Mouse (Mus musculus) G1E (cell line): ENCODE results near the gene Ptprs. TPM values are rescaled to one million over a fixed set of nuclear protein-coding genes. Genes with fewer than 3 reads are reported as not detected.

ENCODE experiments used
- ATAC-seq: 2 replicates; pipeline ENCODE4 v1.8.0; 2016; ENCODE audit warnings: mild to moderate bottlenecking; ENCODE audit not compliant: insufficient number of reproducible peaks, poor library complexity, low FRiP score, severe bottlenecking; ENCODE audit errors: extremely low read depth
- DNase-seq: peaks from one replicate; pipeline ENCODE4 v3.0.0; 2012; ENCODE audit warnings: low spot score
- H3K27me3 ChIP-seq: 2 replicates; pipeline ENCODE4 v1.6.1; 2012; ENCODE audit warnings: mild to moderate bottlenecking, low read length, inconsistent platforms; ENCODE audit not compliant: insufficient read depth
- H3K36me3 ChIP-seq: replicated peaks from 2 replicates; pipeline ENCODE3; 2012; ENCODE audit warnings: mild to moderate bottlenecking, inconsistent platforms
- H3K4me1 ChIP-seq: 2 replicates; pipeline ENCODE4 v1.6.1; 2012; ENCODE audit warnings: low read depth, low read length, inconsistent platforms, mixed read lengths; ENCODE audit not compliant: insufficient read depth
- H3K4me3 ChIP-seq: 2 replicates; pipeline ENCODE4 v1.5.1; 2012; ENCODE audit warnings: low read depth, mild to moderate bottlenecking, inconsistent platforms, low read length, moderate library complexity, mixed read lengths
- H3K9me3 ChIP-seq: replicated peaks from 2 replicates; pipeline ENCODE4 v1.6.1; 2012; ENCODE audit warnings: inconsistent platforms
- CTCF ChIP-seq: IDR thresholded peaks from 2 replicates; pipeline ENCODE4 v1.5.1; 2012; ENCODE audit warnings: low read depth, low read length, inconsistent platforms, mixed read lengths
- GATA1 ChIP-seq: IDR thresholded peaks from 2 replicates; pipeline ENCODE4 v1.6.1; 2012; ENCODE audit warnings: borderline replicate concordance, low read length, inconsistent platforms, mixed read lengths
- GATA2 ChIP-seq: IDR thresholded peaks from 2 replicates; pipeline ENCODE4 v1.6.1; 2012; ENCODE audit warnings: low read depth, low read length, inconsistent platforms, borderline replicate concordance
- POLR2AphosphoS5 ChIP-seq: IDR thresholded peaks from 2 replicates; pipeline ENCODE4 v1.6.1; 2012; ENCODE audit warnings: low read depth, low read length, inconsistent platforms; ENCODE audit not compliant: insufficient replicate concordance
- TAL1 ChIP-seq: conservative IDR thresholded peaks from 2 replicates; pipeline ENCODE4 v1.6.1; 2012; ENCODE audit warnings: low read depth, low read length, inconsistent platforms, mixed read lengths
- polyA plus RNA-seq: library from polyadenylated mRNA; stranded (reverse); fragments of >175 nt; gene quantifications from 2 replicates; pipeline ENCODE4 v1.2.3, GENCODE M21; 2012
- total RNA-seq, 2 experiments: library from RNA; stranded (forward) in 1 of 2; stranded (reverse) in 1 of 2; fragments of 200-1000 nt in 1 of 2; fragments of >200 nt in 1 of 2; fragmentation: Nextera tagmentation in 1 of 2; gene quantifications; 2 replicates each; pipeline ENCODE4 v1.2.3; 2014 to 2017

Ptprs gene
- total and polyA plus RNA-seq, 3 experiments, result 16.7 to 83.6 (median 77.2) TPM

DNA sequence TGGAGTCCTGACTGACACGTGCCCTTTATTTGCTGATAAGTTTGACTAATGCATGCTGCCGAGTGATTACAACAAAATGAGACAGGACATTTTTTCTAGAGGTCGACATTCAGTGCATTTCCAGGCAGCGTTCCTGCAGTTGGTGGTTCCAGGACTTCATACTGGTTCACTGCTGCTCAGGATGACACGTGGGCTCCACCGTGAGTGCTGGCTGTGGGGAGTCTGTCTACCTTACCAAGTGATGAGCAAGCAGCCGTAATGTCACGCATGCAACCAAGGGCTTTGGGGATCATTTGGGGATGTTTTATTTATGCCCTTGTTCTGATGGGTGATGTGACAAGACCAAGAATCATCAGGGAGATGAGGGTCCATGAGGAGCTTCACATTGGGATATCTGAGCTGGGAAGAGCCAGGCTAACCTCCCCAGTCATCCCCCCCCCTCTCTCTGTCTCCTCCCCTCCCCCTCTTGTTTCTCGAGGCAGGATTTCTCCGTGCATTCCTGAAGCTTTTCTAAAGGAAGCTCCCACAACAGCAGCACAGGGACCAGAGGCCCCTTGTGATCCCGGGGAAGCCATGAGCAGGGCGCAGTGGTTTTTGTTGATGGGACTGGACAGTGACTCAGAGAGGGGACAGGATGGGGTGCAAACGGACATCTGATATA lies 67.2 kb downstream of the Ptprs start:
- Histone ChIP-seq H3K27me3 (no peaks in the 10 kb centered on the region; the same call in 1 of the 2 replicates), H3K36me3 (peaks cover 38% of the 10 kb centered on the region), H3K4me1 (peaks cover 26% of the 10 kb centered on the region), H3K4me3 (no peak overlapping the region), H3K9me3 (no peaks in the 10 kb centered on the region)
- no peak for DNase-seq
- TF ChIP-seq TAL1 (no peak), GATA1 (no peak), POLR2AphosphoS5 (no peak), CTCF (no peak), GATA2 (no peak)
- ATAC-seq, result no peak

DNA sequence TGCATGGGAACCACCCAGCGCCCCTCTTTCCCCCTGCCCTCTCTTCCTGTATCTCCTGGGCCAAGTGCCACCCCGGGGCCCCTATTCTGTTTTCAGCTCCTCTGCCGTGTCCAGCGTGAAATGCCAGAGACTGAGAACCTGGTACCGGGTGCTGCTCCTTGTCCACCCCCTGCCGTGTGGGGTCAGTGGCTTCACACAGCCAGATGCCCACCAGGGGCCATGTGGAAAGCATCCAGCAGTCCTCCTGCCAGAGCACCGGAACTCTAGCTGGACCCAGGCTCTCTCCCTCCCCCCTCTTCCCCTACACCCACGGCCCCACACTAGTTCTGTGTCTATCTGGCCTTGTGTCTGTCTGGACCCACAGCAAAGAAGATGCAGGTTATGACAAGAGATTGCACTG lies 68.9 kb downstream of the Ptprs start:
- Histone ChIP-seq H3K4me3 (no peak overlapping the region), H3K27me3 (no peaks in the 10 kb centered on the region; the same call in 1 of the 2 replicates), H3K36me3 (peaks cover 38% of the 10 kb centered on the region), H3K4me1 (peaks cover 24% of the 10 kb centered on the region), H3K9me3 (no peaks in the 10 kb centered on the region)
- ATAC-seq, result no peak
- no peak for DNase-seq
- no peak for TF ChIP-seq GATA2
- no peak for TF ChIP-seq CTCF
- TF ChIP-seq POLR2AphosphoS5, result no peak
- no peak for TF ChIP-seq TAL1
- TF ChIP-seq GATA1, result no peak

DNA sequence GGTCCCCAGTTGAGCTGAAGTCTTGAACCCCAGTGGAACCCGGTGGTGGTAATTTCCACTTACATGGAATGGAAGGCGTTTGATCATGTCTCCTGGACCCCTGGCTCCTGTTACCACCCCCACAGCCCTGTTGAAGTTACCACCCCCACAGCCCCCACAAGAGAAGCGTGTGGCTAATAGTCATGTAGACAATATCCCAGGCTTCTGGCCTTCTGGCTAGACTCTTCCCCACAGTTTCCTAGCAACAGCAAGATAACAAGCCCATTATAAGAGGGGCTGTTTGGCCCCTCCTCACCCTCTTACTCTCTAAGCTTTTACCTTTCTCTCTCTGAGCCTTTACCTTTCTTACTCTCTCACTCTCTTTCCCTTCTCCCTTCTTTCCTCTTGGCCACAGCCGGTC lies 69.4 kb downstream of the Ptprs start:
- no peaks in the 10 kb centered on the region; the same call in 1 of the 2 replicates for H3K27me3 ChIP-seq
- H3K9me3 ChIP-seq, result no peaks in the 10 kb centered on the region
- H3K36me3 ChIP-seq, result peaks cover 38% of the 10 kb centered on the region
- no peak overlapping the region for H3K4me3 ChIP-seq
- DNase-seq (no peak), ATAC-seq (no peak)
- TF ChIP-seq GATA1, result no peak
- TF ChIP-seq TAL1, result no peak
- TF ChIP-seq GATA2, result no peak
- peaks cover 23% of the 10 kb centered on the region for H3K4me1 ChIP-seq

GRCm38 (mm10) chr17:56405856-56406840 lies 70.1 kb downstream of the Ptprs start:
- no peaks in the 10 kb centered on the region for H3K9me3 ChIP-seq
- H3K36me3 ChIP-seq, result peaks cover 39% of the 10 kb centered on the region
- no peak overlapping the region for H3K4me3 ChIP-seq
- TF ChIP-seq POLR2AphosphoS5 (no peak), CTCF (no peak), GATA2 (no peak), TAL1 (no peak), GATA1 (no peak)
- DNase-seq (no peak), ATAC-seq (no peak)
- H3K4me1 ChIP-seq, result peaks cover 16% of the 10 kb centered on the region
- no peaks in the 10 kb centered on the region; the same call in 1 of the 2 replicates for H3K27me3 ChIP-seq

GRCm38 (mm10) chr17:56405341-56405740 lies 70.9 kb downstream of the Ptprs start:
- no peak overlapping the region for H3K4me3 ChIP-seq
- TF ChIP-seq TAL1 (no peak), GATA1 (no peak), GATA2 (no peak), CTCF (no peak), POLR2AphosphoS5 (no peak)
- no peaks in the 10 kb centered on the region; the same call in 1 of the 2 replicates for H3K27me3 ChIP-seq
- no peak for DNase-seq
- no peak for ATAC-seq
- no peaks in the 10 kb centered on the region for H3K9me3 ChIP-seq
- H3K36me3 ChIP-seq, result peaks cover 42% of the 10 kb centered on the region
- peaks cover 10% of the 10 kb centered on the region for H3K4me1 ChIP-seq

DNA sequence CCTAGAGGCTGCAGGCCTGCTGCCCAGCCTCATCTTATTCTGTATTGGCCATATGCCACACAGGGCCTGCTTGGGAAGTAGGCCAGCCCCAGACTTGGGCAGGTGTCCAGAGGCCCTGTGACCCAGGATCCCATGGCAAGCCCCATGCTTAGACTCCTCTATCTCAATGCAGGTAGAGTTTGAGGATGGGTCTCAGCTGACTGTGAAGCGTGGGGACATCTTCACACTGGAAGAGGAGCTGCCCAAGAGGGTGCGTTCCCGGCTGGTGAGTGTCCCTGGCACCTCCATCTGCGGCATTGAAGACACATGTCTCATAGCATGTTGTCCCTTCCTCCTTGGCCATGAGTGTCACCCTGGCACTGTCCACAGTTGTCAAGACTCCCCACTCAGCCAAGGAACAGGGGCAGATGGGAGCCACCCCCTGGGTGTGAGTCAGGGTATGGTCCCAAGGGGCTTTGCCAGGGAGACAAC lies 75.2 kb downstream of the Ptprs start:
- DNase-seq (no peak), ATAC-seq (no peak)
- TF ChIP-seq CTCF, result no peak
- TF ChIP-seq GATA1, result no peak
- no peak for TF ChIP-seq GATA2
- TF ChIP-seq POLR2AphosphoS5, result no peak
- TF ChIP-seq TAL1, result no peak
- Histone ChIP-seq H3K9me3 (no peaks in the 10 kb centered on the region), H3K27me3 (no peaks in the 10 kb centered on the region), H3K4me1 (no peaks in the 10 kb centered on the region), H3K36me3 (peaks cover 84% of the 10 kb centered on the region), H3K4me3 (no peak overlapping the region)
